Comparison of ENCODE assay signal across 1 mouse cellular context in genomic region chr4:155944271-155944670, GRCm38 (mm10).
TF ChIP-seq lines count a peak whose summit lies in the region.

No protein-coding gene starts in this region.

TF ChIP-seq in myocyte, 11 proteins besides CTCF, POLR2A, EP300 and RAD21 (continued from another document):
- TF ChIP-seq E2F4 (IDR thresholded peaks at IDR 0.05; ENCODE audit: insufficient read depth) (no peak), SRF (IDR thresholded peaks at IDR 0.05; ENCODE audit: control insufficient read depth, insufficient read length, low read depth) (no peak)
